Mouse (Mus musculus): Measurements from ENCODE around the gene 1700016D06Rik.

DNA sequence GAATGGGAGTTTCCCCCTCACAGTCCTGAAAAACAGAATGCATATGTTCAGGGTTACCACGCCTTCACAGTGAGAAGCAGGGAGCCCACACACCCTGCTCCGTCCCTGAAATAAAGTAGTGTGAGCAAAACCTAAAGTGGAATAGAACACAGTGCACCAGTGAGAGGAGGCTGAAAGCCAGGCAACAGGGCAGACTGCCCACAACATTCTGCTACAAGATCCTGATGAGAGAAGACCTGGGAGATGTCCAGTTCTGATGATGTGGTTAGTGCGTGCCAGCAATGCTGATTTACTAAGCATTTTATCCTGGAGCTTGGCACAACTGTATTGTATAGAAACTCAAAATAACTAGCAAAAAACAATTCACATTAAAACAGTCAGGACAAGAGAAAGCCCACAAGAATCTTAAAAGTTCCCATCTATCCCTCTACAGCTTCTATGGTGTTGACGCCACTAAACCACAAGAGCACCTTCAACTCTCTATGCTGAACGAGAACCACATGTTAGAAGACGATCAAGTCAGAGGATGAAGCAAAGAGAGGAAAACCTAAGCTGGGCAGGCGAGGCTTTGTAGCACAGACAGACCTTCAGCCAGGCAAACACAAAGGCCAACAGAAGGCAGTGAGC lies 72.2 kb downstream of the 1700016D06Rik start:
- TF ChIP-seq CTCF (IDR thresholded peaks at IDR 0.05; ENCODE audit: low read depth) (no peak), EP300 (IDR thresholded peaks at IDR 0.05; ENCODE audit: low read depth) (no peak)
